Mouse (Mus musculus) limb, embryonic 11.5 days (tissue): Measurements from ENCODE around the gene 9530077C05Rik. TPM values are rescaled to one million over a fixed set of nuclear protein-coding genes. Genes with fewer than 3 reads are reported as not detected.

Experiments used
- ATAC-seq: fragments of 200-750 bp; cut with Nextera tagmentation; 2 replicates; pipeline ENCODE4 v1.8.0; 2017; ENCODE audit warnings: low read depth; ENCODE audit not compliant: insufficient number of reproducible peaks, low FRiP score, low TSS enrichment
- DNase-seq: peaks from one replicate; pipeline ENCODE4 v3.0.0-alpha.2; 2015; ENCODE audit warnings: low spot score
- H3K27ac ChIP-seq: fragments of 300-500 bp; sonication (generic); replicated peaks from 2 replicates; pipeline ENCODE4 v1.5.1; 2014; ENCODE audit warnings: low read depth, mild to moderate bottlenecking, low read length
- H3K27me3 ChIP-seq: fragments of 300-500 bp; sonication (generic); 2 replicates; pipeline ENCODE4 v1.6.1; 2014; ENCODE audit warnings: mild to moderate bottlenecking, low read length, mixed read lengths; ENCODE audit not compliant: control insufficient read depth, insufficient read depth
- H3K36me3 ChIP-seq: fragments of 300-500 bp; sonication (generic); 2 replicates; pipeline ENCODE4 v1.6.1; 2014; ENCODE audit warnings: mild to moderate bottlenecking, low read length, moderate library complexity, mixed read lengths; ENCODE audit not compliant: control insufficient read depth, insufficient read depth
- H3K4me1 ChIP-seq: fragments of 300-500 bp; sonication (generic); 2 replicates; pipeline ENCODE4 v1.6.1; 2014; ENCODE audit warnings: low read length, mixed read lengths; ENCODE audit not compliant: control insufficient read depth, insufficient read depth
- H3K4me2 ChIP-seq: fragments of 300-500 bp; sonication (generic); 2 replicates; pipeline ENCODE4 v1.6.1; 2014; ENCODE audit warnings: low read depth, mild to moderate bottlenecking, moderate library complexity; ENCODE audit not compliant: severe bottlenecking
- H3K4me3 ChIP-seq: fragments of 300-500 bp; sonication (generic); 2 replicates; pipeline ENCODE4 v1.5.1; 2014; ENCODE audit warnings: low read depth, low read length
- H3K9ac ChIP-seq: fragments of 300-500 bp; sonication (generic); 2 replicates; pipeline ENCODE4 v1.6.1; 2014; ENCODE audit warnings: mild to moderate bottlenecking, low read length
- H3K9me3 ChIP-seq: fragments of 300-500 bp; sonication (generic); 2 replicates; pipeline ENCODE4 v1.6.1; 2016; ENCODE audit warnings: low read length; ENCODE audit not compliant: control insufficient read depth
- WGBS: fragments of 180-500 bp; shearing (Covaris S2); extraction: QIAGEN DNeasy Blood & Tissue Kit; methylation state at CpG from one replicate; pipeline ENCODE4 v1.1.7; 2014; 5-methylcytosine and 5-hydroxymethylcytosine counted together
- polyA plus RNA-seq: library from polyadenylated mRNA; unstranded; fragments of >200 nt; fragmentation: Nextera tagmentation; extraction: Ambion mirVana; gene quantifications from 2 replicates; pipeline ENCODE4 v1.2.1, GENCODE M21; 2014

The 9530077C05Rik gene
- polyA plus RNA-seq, 1 experiment from 2014 or later = 8.8 TPM

DNA sequence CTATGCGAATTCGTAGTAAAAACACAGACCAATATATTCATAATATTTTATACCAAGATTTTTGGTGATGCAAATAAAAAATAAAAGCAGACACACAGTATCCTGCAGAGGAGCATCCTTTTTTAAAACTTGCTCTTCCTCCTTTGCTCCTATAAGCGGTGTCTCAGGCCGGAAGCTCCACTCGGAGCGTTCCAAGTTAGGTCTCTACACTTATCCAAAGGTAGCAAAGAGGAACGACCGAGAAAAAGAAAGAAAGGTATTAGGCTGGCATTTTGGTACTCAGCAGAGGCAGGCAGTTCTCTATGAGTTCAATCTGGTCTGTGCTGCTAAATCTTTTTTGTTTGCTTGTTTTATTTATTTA is 57.6 kb downstream of the 9530077C05Rik start:
- H3K4me2 ChIP-seq = no peak overlapping the region
- H3K9me3 ChIP-seq = no peaks in the 10 kb centered on the region
- H3K9ac ChIP-seq = no peak overlapping the region
- 82% methylated on average over 8 of the region's 8 CpGs for WGBS
- peaks cover 4% of the 10 kb centered on the region; the same call in 1 of the 2 replicates for H3K36me3 ChIP-seq
- no peak overlapping the region for H3K4me3 ChIP-seq
- 0 out of 2 replicates have a peak, but pooled peaks have one; percentile 1 for ATAC-seq
- no peaks in the 10 kb centered on the region for H3K4me1 ChIP-seq
- H3K27me3 ChIP-seq = no peaks in the 10 kb centered on the region
- no peak for DNase-seq
- no peak overlapping the region for H3K27ac ChIP-seq

DNA sequence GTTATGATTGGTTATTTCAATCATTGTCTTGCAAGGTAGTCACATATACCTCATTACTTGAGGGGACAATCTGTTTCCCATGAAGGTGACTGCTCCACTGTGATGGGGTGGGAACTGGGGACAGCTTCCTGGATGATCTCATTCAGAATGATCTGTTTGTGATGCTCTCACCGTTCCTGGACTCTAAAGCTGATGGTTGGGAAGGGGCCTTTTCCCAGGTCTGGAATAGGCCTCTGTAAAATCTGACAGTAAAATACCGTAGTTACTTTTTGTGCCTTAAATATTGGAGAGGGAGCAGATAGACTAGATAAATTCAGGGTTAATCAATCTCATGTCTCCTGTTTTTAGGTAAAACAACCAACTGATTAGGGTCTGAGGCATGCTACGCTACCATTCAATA is 58.3 kb downstream of the 9530077C05Rik start, which contains the start of gene Rp9:
Gene Rp9, minus strand, starts transcription at position 101 of the 400 bp plus-strand sequence.
- DNase-seq (no peak), ATAC-seq (no peak)
- Histone ChIP-seq H3K27ac (no peak within 1 kb of the TSS), H3K4me3 (peak within 1 kb of the TSS; percentile 79), H3K9ac (no peak within 1 kb of the TSS), H3K4me2 (peak within 1 kb of the TSS; percentile 77), H3K36me3 (peaks cover 4% of the 10 kb centered on the region; the same call in 1 of the 2 replicates), H3K4me1 (no peaks in the 10 kb centered on the region), H3K9me3 (no peaks in the 10 kb centered on the region), H3K27me3 (no peaks in the 10 kb centered on the region)
- WGBS = 89% methylated on average over 3 of the region's 3 CpGs

DNA sequence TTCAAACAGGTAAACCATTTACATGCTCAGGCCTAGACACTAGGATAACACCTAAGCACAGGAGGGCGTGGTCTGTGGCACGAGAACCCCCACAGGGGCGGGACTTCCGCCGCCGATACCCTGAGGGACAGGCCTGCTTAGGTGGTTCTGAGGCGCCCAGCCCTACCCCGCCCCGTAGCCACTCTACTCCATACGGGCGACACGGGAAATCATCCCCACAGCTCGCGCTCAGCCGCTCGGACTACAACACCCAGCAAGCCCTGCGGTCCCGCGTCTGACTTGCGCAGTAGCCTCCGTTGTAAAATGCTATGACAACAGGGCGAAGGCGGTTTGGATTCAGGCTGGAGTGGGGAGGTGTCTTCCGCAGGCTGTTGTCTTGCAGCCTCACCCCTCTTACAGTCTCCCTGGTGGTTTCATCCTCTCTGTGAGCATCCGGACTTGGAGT is 64.1 kb downstream of the 9530077C05Rik start, which contains the start of gene Bbs9:
Gene Bbs9, plus strand, starts transcription at position 292 of the 445 bp plus-strand sequence.
- no peaks in the 10 kb centered on the region for H3K4me1 ChIP-seq
- peak within 1 kb of the TSS; percentile 71 for H3K4me2 ChIP-seq
- 0% methylated on average over 25 of the region's 25 CpGs for WGBS
- peak; percentile 98 for ATAC-seq
- no peaks in the 10 kb centered on the region for H3K36me3 ChIP-seq
- DNase-seq = peak; percentile 92
- H3K9me3 ChIP-seq = no peaks in the 10 kb centered on the region
- H3K27me3 ChIP-seq = no peaks in the 10 kb centered on the region
- peak within 1 kb of the TSS; percentile 70 for H3K4me3 ChIP-seq
- H3K27ac ChIP-seq = no peak within 1 kb of the TSS
- peak within 1 kb of the TSS; percentile 67 for H3K9ac ChIP-seq

DNA sequence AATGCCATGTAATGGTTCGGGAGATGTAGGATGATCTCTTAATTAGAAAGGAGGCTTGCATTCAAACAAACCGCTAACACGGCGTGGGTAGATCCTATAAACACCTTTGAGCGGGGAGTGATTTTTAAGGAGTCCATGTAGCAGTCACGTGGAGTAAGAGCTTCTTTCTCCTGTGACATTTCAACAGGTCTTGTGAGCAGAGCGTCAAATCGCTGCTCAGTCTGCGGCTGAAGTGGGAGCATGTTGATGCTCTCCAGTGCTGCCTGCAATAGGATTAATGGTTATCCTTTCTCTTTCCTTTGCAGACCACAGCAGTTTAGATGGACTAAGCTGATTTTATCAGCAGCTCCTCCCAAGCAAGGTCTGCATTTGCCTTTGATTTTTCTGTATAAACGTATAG is 65.0 kb downstream of the 9530077C05Rik start:
- Histone ChIP-seq H3K27ac (no peak overlapping the region), H3K4me3 (peak overlapping the region; percentile 70), H3K4me2 (peak overlapping the region; percentile 71), H3K36me3 (no peaks in the 10 kb centered on the region), H3K9me3 (no peaks in the 10 kb centered on the region), H3K4me1 (no peaks in the 10 kb centered on the region), H3K27me3 (no peaks in the 10 kb centered on the region), H3K9ac (peak overlapping the region; percentile 67)
- ATAC-seq (no peak), DNase-seq (peak; percentile 22)
- WGBS = 7% methylated on average over 10 of the region's 10 CpGs

DNA sequence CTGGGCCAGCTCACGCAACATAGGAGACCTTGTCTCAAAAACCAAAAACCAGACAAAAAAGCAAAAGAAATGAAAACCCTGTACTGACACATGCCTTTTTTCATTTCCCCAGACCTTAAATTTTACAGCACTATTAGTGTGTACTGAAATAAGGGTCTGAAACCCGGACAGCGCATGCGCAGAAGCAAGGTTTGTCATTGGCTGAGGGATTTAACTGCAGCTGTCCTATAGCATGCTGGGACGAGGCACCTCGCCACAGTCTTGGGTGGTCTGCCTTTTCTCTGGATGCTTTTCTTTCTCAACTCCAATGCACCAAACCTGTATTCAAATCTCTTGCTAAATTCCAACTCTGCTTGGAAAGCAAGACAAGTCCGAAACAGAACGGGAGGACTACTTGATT is 67.6 kb downstream of the 9530077C05Rik start:
- H3K27ac ChIP-seq = no peak overlapping the region

DNA sequence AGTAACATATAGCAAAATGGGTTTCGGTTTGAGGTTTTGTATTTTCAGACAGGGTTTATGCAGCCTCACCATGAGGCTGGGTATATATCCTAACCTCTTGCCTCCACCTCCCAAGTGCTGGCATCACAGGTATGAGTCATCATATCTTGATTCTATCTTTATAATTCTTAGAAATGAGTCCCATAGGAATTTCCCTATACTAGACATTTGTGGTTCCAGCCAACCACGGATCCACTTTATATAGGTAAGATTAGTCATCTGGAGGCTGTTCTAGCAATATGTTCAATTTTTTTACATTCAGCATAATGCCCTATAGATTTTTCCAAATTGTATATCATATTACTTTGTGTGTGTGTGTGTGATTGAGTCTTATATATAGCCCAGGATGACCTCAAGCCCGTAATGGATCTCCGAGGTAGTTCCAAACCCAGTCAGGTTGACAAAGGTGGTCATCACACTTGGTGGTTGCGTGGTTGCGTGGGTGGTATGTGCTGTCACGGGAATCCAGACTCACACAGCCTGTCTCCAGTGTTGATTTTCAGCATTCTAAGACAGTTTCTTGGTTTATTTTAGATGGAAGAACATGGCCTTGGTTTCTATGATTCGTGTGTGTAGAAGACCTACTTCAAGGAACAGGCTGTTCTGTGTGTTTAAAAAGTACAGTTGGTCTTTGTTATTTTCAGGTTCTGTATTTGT is 72.7 kb downstream of the 9530077C05Rik start:
- H3K9ac ChIP-seq = no peak overlapping the region
- no peak overlapping the region for H3K4me2 ChIP-seq
- no peaks in the 10 kb centered on the region for H3K4me1 ChIP-seq
- WGBS = 93% methylated on average over 8 of the region's 8 CpGs
- DNase-seq (no peak), ATAC-seq (no peak)
- H3K9me3 ChIP-seq = no peaks in the 10 kb centered on the region
- H3K27me3 ChIP-seq = no peaks in the 10 kb centered on the region
- H3K27ac ChIP-seq = no peak overlapping the region
- no peaks in the 10 kb centered on the region for H3K36me3 ChIP-seq
- H3K4me3 ChIP-seq = no peak overlapping the region

More for the DNA sequence above, 67.6 kb downstream of the 9530077C05Rik start:
- Histone ChIP-seq H3K4me2 (no peak overlapping the region), H3K9ac (no peak overlapping the region), H3K27me3 (no peaks in the 10 kb centered on the region), H3K36me3 (no peaks in the 10 kb centered on the region), H3K4me3 (no peak overlapping the region), H3K4me1 (no peaks in the 10 kb centered on the region), H3K9me3 (no peaks in the 10 kb centered on the region)
- no peak for ATAC-seq
- WGBS = 91% methylated on average over 8 of the region's 8 CpGs
- no peak for DNase-seq

DNA sequence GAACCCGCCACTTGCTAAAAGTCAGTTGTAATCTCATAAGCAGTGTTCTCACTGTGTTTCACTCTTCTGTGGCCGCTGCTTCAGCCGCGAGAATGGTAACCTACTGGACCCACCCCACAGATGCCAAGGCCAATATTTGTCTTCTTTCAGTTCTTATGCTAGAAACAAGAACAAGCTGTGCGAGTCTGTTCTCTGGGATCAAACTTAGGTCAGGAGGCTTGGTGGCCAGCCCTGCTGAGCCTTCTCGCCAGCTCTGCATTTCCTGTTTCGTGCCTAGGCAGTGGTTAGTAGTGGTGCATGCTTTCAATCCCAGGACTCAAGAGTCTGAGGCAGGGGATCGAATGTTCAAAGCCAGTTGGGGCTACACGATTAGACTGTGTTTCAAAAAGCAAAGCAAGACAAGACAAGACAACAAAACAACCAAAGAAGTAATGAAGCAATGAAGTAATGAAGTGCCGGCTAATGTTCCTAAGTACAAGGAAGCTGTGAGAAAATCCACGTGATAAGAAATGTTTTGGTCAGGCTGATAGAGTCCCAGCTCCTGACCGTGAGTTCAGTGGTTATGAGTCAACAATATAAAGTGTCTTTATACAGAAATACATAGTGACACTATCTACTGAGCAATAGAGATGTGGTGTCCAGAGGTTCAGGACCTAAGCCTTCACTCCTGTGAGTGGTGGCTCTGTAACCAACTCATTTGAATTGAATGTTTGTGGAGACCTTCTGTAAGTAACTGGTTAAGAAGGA is 73.4 kb downstream of the 9530077C05Rik start:
- H3K4me3 ChIP-seq = no peak overlapping the region
- 92% methylated on average over 12 of the region's 12 CpGs for WGBS
- H3K27ac ChIP-seq = no peak overlapping the region
- H3K9ac ChIP-seq = no peak overlapping the region
- ATAC-seq (no peak), DNase-seq (no peak)
- H3K9me3 ChIP-seq = no peaks in the 10 kb centered on the region
- H3K4me2 ChIP-seq = no peak overlapping the region
- H3K27me3 ChIP-seq = no peaks in the 10 kb centered on the region
- no peaks in the 10 kb centered on the region for H3K36me3 ChIP-seq
- no peaks in the 10 kb centered on the region for H3K4me1 ChIP-seq

DNA sequence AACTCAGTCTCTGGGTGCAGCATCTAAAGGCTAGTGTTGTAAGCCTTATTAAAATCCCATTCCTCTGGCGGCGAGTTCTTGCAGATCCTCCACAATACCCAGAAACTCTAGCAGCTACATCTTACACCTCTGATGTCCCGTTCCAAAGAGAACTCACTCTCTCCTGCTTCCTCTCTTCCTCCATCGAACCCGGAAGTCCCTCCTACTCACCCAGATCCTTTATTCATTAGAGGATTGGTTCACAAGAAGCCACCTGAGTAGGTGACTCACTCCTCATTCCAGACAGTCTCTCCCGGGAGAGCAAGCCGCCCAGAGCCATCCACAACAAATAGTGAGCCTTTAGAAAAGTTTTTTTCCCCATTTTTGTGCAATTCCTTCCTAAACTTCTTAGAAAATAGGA is 74.9 kb downstream of the 9530077C05Rik start:
- no peak overlapping the region for H3K9ac ChIP-seq
- H3K36me3 ChIP-seq = no peaks in the 10 kb centered on the region
- no peak overlapping the region for H3K4me3 ChIP-seq
- 90% methylated on average over 7 of the region's 7 CpGs for WGBS
- no peaks in the 10 kb centered on the region for H3K27me3 ChIP-seq
- DNase-seq (no peak), ATAC-seq (no peak)
- H3K4me2 ChIP-seq = no peak overlapping the region
- H3K4me1 ChIP-seq = no peaks in the 10 kb centered on the region
- no peak overlapping the region for H3K27ac ChIP-seq
- no peaks in the 10 kb centered on the region for H3K9me3 ChIP-seq
